Mouse (Mus musculus): ENCODE data around the gene Akt2. TPM values are rescaled to one million over a fixed set of nuclear protein-coding genes. Genes with fewer than 3 reads are reported as not detected.

Gene Akt2
- total RNA-seq, 2 experiments from 2014 or later, result 40.2 to 53.8 TPM

GRCm38 (mm10) chr7:27656600-27656999, 65.2 kb downstream of the Akt2 start:
- ATAC-seq (ENCODE audit: poor library complexity, severe bottlenecking), result no peak

- no peak for ATAC-seq (ENCODE audit: poor library complexity, severe bottlenecking)
Observed at GRCm38 (mm10) chr7:27657824-27658395, 66.6 kb downstream of the Akt2 start.

GRCm38 (mm10) chr7:27658712-27659663, 67.6 kb downstream of the Akt2 start:
- no peak for ATAC-seq (ENCODE audit: poor library complexity, severe bottlenecking)

- no peak for ATAC-seq (ENCODE audit: poor library complexity, severe bottlenecking)
Observed at GRCm38 (mm10) chr7:27662038-27662437, 70.7 kb downstream of the Akt2 start.

GRCm38 (mm10) chr7:27673064-27673574, 81.8 kb downstream of the Akt2 start:
- no peak for ATAC-seq (ENCODE audit: poor library complexity, severe bottlenecking)

- ATAC-seq (ENCODE audit: poor library complexity, severe bottlenecking), result peak; percentile 47; the same call in 1 of the 2 replicates
Observed at GRCm38 (mm10) chr7:27673575-27674131, 82.3 kb downstream of the Akt2 start.

- peak; percentile 22; the same call in 1 of the 2 replicates for ATAC-seq (ENCODE audit: poor library complexity, severe bottlenecking)
Observed at GRCm38 (mm10) chr7:27674195-27674521, 82.8 kb downstream of the Akt2 start.

GRCm38 (mm10) chr7:27674522-27675221, 83.3 kb downstream of the Akt2 start, which contains the start of gene Map3k10:
Map3k10 (minus strand) TSS chr7:27674598.
- ATAC-seq (ENCODE audit: poor library complexity, severe bottlenecking), result peak; percentile 97

- no peak for ATAC-seq (ENCODE audit: poor library complexity, severe bottlenecking)
Observed at GRCm38 (mm10) chr7:27675222-27675612, 83.9 kb downstream of the Akt2 start.

GRCm38 (mm10) chr7:27683218-27683617, 91.9 kb downstream of the Akt2 start:
- no peak for ATAC-seq (ENCODE audit: poor library complexity, severe bottlenecking)

- ATAC-seq (ENCODE audit: poor library complexity, severe bottlenecking), result no peak
Observed at GRCm38 (mm10) chr7:27685220-27685619, 93.9 kb downstream of the Akt2 start.

- ATAC-seq (ENCODE audit: poor library complexity, severe bottlenecking), result 0 out of 2 replicates have a peak, but pooled peaks have one; percentile 23
Observed at GRCm38 (mm10) chr7:27685681-27686080, 94.3 kb downstream of the Akt2 start.

- ATAC-seq (ENCODE audit: poor library complexity, severe bottlenecking), result no peak
Observed at GRCm38 (mm10) chr7:27687043-27687442, 95.7 kb downstream of the Akt2 start.

GRCm38 (mm10) chr7:27687836-27688235, 96.5 kb downstream of the Akt2 start:
- ATAC-seq (ENCODE audit: poor library complexity, severe bottlenecking), result no peak

GRCm38 (mm10) chr7:27688246-27688788, 97.0 kb downstream of the Akt2 start:
- no peak for ATAC-seq (ENCODE audit: poor library complexity, severe bottlenecking)

GRCm38 (mm10) chr7:27688815-27689612, 97.7 kb downstream of the Akt2 start, which contains the start of gene Zfp607b:
Zfp607b (plus strand) TSS chr7:27689340.
- peak; percentile 97 for ATAC-seq (ENCODE audit: poor library complexity, severe bottlenecking)
